8 mouse cellular contexts compared by ENCODE assay signal in genomic region chr19:42631541-42631961, GRCm38 (mm10). TPM values are rescaled to one million over a fixed set of nuclear protein-coding genes. Genes with fewer than 3 reads are reported as not detected.
A peak's percentile ranks its signal among the peaks of the same experiment; 100 is the strongest.
DNase-seq lines count a peak whose midpoint lies in the region; ATAC-seq and TF ChIP-seq lines count a peak whose summit lies in the region.

No protein-coding gene starts in this region.

- peak; percentile 52 for DNase-seq in stomach, postnatal 0 days (ENCODE audit: low spot score)
- no peak for DNase-seq in cerebellum, postnatal 14 days
- no peak for DNase-seq in adipocyte (ENCODE audit: low spot score)

- peaks cover 8% of the 10 kb centered on the region for H3K4me1 ChIP-seq in hindbrain, embryonic 15.5 days (replicated peaks)
- peaks cover 3% of the 10 kb centered on the region; the same call in 1 of the 2 replicates for H3K4me1 ChIP-seq in hindbrain, embryonic 12.5 days
- peaks cover 7% of the 10 kb centered on the region for H3K4me1 ChIP-seq in forebrain, embryonic 16.5 days (replicated peaks; ENCODE audit: control insufficient read depth, insufficient read depth, low read length)
- peaks cover 6% of the 10 kb centered on the region; the same call in 1 of the 2 replicates for H3K4me1 ChIP-seq in intestine, postnatal 0 days (replicated peaks; ENCODE audit: control insufficient read depth, insufficient read depth, low read length)
- peaks cover 7% of the 10 kb centered on the region for H3K4me1 ChIP-seq in lung, embryonic 16.5 days (replicated peaks; ENCODE audit: control insufficient read depth, insufficient read depth, low read length)
- H3K4me1 ChIP-seq in stomach, postnatal 0 days (replicated peaks; ENCODE audit: control insufficient read depth, insufficient read depth) = peaks cover 4% of the 10 kb centered on the region; the same call in 1 of the 2 replicates

- 20% methylated on average over 8 of the region's 8 CpGs for WGBS in hindbrain, embryonic 15.5 days
- WGBS in hindbrain, embryonic 12.5 days = 25% methylated on average over 8 of the region's 8 CpGs
- WGBS in forebrain, embryonic 16.5 days = 26% methylated on average over 8 of the region's 8 CpGs
- WGBS in intestine, postnatal 0 days = 9% methylated on average over 8 of the region's 8 CpGs
- 5% methylated on average over 8 of the region's 8 CpGs for WGBS in lung, embryonic 16.5 days
- 3% methylated on average over 8 of the region's 8 CpGs for WGBS in stomach, postnatal 0 days

- no peaks in the 10 kb centered on the region for H3K9me3 ChIP-seq in hindbrain, embryonic 15.5 days
- H3K9me3 ChIP-seq in hindbrain, embryonic 12.5 days (replicated peaks) = no peaks in the 10 kb centered on the region
- H3K9me3 ChIP-seq in forebrain, embryonic 16.5 days (ENCODE audit: control insufficient read depth, low read length) = no peaks in the 10 kb centered on the region
- H3K9me3 ChIP-seq in intestine, postnatal 0 days (ENCODE audit: control insufficient read depth) = no peaks in the 10 kb centered on the region
- H3K9me3 ChIP-seq in lung, embryonic 16.5 days (ENCODE audit: control insufficient read depth, low read length) = no peaks in the 10 kb centered on the region
- H3K9me3 ChIP-seq in stomach, postnatal 0 days (ENCODE audit: control insufficient read depth, low read length) = no peaks in the 10 kb centered on the region

- no peak overlapping the region for H3K9ac ChIP-seq in hindbrain, embryonic 15.5 days
- no peak overlapping the region for H3K9ac ChIP-seq in hindbrain, embryonic 12.5 days
- no peak overlapping the region for H3K9ac ChIP-seq in forebrain, embryonic 16.5 days (replicated peaks; ENCODE audit: low read depth, low read length)
- no peak overlapping the region for H3K9ac ChIP-seq in intestine, postnatal 0 days (ENCODE audit: low read depth, low read length)
- H3K9ac ChIP-seq in lung, embryonic 16.5 days (ENCODE audit: low read length) = peak overlapping the region; percentile 34; the same call in 1 of the 2 replicates
- H3K9ac ChIP-seq in stomach, postnatal 0 days (ENCODE audit: low read length) = no peak overlapping the region

- TF ChIP-seq EP300 in stomach, postnatal 0 days (optimal IDR thresholded peaks at IDR 0.05) = no peak

- no peaks in the 10 kb centered on the region for H3K27me3 ChIP-seq in hindbrain, embryonic 15.5 days
- 0 out of 2 replicates have a peak, but pooled peaks cover 3% of the 10 kb centered on the region for H3K27me3 ChIP-seq in hindbrain, embryonic 12.5 days
- H3K27me3 ChIP-seq in forebrain, embryonic 16.5 days (replicated peaks; ENCODE audit: control insufficient read depth, insufficient read depth, low read length) = no peaks in the 10 kb centered on the region
- no peaks in the 10 kb centered on the region for H3K27me3 ChIP-seq in intestine, postnatal 0 days (replicated peaks; ENCODE audit: control insufficient read depth, insufficient read depth, low read length)
- H3K27me3 ChIP-seq in lung, embryonic 16.5 days (ENCODE audit: control insufficient read depth, insufficient read depth, low read depth, low read length) = no peaks in the 10 kb centered on the region
- no peaks in the 10 kb centered on the region for H3K27me3 ChIP-seq in stomach, postnatal 0 days (ENCODE audit: control insufficient read depth, insufficient read depth, low read length)

- H3K4me2 ChIP-seq in hindbrain, embryonic 15.5 days = peak overlapping the region; percentile 23; the same call in 1 of the 2 replicates
- no peak overlapping the region; the same call in 1 of the 2 replicates for H3K4me2 ChIP-seq in hindbrain, embryonic 12.5 days (replicated peaks)
- peak overlapping the region; percentile 24 for H3K4me2 ChIP-seq in forebrain, embryonic 16.5 days (ENCODE audit: low read length)
- peak overlapping the region; percentile 32 for H3K4me2 ChIP-seq in intestine, postnatal 0 days (replicated peaks; ENCODE audit: low read depth)
- H3K4me2 ChIP-seq in lung, embryonic 16.5 days (ENCODE audit: low read depth, low read length) = peak overlapping the region; percentile 40
- peak overlapping the region; percentile 29 for H3K4me2 ChIP-seq in stomach, postnatal 0 days (replicated peaks; ENCODE audit: low read depth)

- H3K4me3 ChIP-seq in hindbrain, embryonic 15.5 days = no peak overlapping the region
- H3K4me3 ChIP-seq in hindbrain, embryonic 12.5 days = no peak overlapping the region
- H3K4me3 ChIP-seq in forebrain, embryonic 16.5 days (replicated peaks; ENCODE audit: low read length) = no peak overlapping the region
- no peak overlapping the region for H3K4me3 ChIP-seq in intestine, postnatal 0 days (ENCODE audit: low read depth, low read length)
- H3K4me3 ChIP-seq in lung, embryonic 16.5 days (ENCODE audit: low read length) = no peak overlapping the region
- 0 out of 2 replicates have a peak overlapping the region, but pooled peaks have one; percentile 10 for H3K4me3 ChIP-seq in stomach, postnatal 0 days (ENCODE audit: low read depth, low read length)

- H3K36me3 ChIP-seq in hindbrain, embryonic 15.5 days = no peaks in the 10 kb centered on the region
- no peaks in the 10 kb centered on the region for H3K36me3 ChIP-seq in hindbrain, embryonic 12.5 days
- H3K36me3 ChIP-seq in forebrain, embryonic 16.5 days (ENCODE audit: control insufficient read depth, insufficient read depth) = no peaks in the 10 kb centered on the region
- H3K36me3 ChIP-seq in intestine, postnatal 0 days (ENCODE audit: control insufficient read depth, insufficient read depth) = no peaks in the 10 kb centered on the region
- H3K36me3 ChIP-seq in lung, embryonic 16.5 days (ENCODE audit: control insufficient read depth, insufficient read depth, low read length) = no peaks in the 10 kb centered on the region
- no peaks in the 10 kb centered on the region for H3K36me3 ChIP-seq in stomach, postnatal 0 days (ENCODE audit: control insufficient read depth, insufficient read depth, low read length)

- no peak overlapping the region for H3K27ac ChIP-seq in hindbrain, embryonic 15.5 days (replicated peaks)
- no peak overlapping the region for H3K27ac ChIP-seq in hindbrain, embryonic 12.5 days
- no peak overlapping the region for H3K27ac ChIP-seq in forebrain, embryonic 16.5 days (ENCODE audit: low read length)
- no peak overlapping the region for H3K27ac ChIP-seq in intestine, postnatal 0 days (ENCODE audit: low read depth, low read length)
- H3K27ac ChIP-seq in lung, embryonic 16.5 days (ENCODE audit: low read length) = no peak overlapping the region
- H3K27ac ChIP-seq in stomach, postnatal 0 days (replicated peaks) = peak overlapping the region; percentile 24; the same call in 1 of the 2 replicates

- no peak for TF ChIP-seq CTCF in intestine, postnatal 0 days (IDR thresholded peaks at IDR 0.05; ENCODE audit: low read depth)
- TF ChIP-seq CTCF in stomach, postnatal 0 days (IDR thresholded peaks at IDR 0.05; ENCODE audit: low read depth) = no peak

- ATAC-seq in hindbrain, embryonic 15.5 days (ENCODE audit: low FRiP score, low read depth) = no peak
- ATAC-seq in hindbrain, embryonic 12.5 days (ENCODE audit: low FRiP score) = no peak
- ATAC-seq in forebrain, embryonic 16.5 days = no peak
- ATAC-seq in intestine, postnatal 0 days = no peak
- ATAC-seq in lung, embryonic 16.5 days (ENCODE audit: low read depth) = peak; percentile 74; the same call in 1 of the 2 replicates
- ATAC-seq in stomach, postnatal 0 days (ENCODE audit: low FRiP score, low TSS enrichment) = peak; percentile 85

RNA-seq across cellular contexts. Expression of gene Loxl4, which starts 18.9 kb away (rescaled TPM):
- polyA plus RNA-seq in hindbrain, embryonic 15.5 days (2015; fragmentation: Nextera tagmentation; extraction: Ambion mirVana) = 0.24 TPM in 1 of 2 replicates, not detected in the other
- 0.19 and 0.51 TPM in 2 replicates for polyA plus RNA-seq in hindbrain, embryonic 12.5 days (2016; fragmentation: Nextera tagmentation; extraction: Ambion mirVana)
- polyA plus RNA-seq in forebrain, embryonic 16.5 days (2015; fragmentation: Nextera tagmentation; extraction: Ambion mirVana) = 0.12 and 0.13 TPM in 2 replicates
- 0.78 and 0.99 TPM in 2 replicates for polyA plus RNA-seq in intestine, postnatal 0 days (2015; fragmentation: Nextera tagmentation; extraction: Ambion mirVana)
- polyA plus RNA-seq in lung, embryonic 16.5 days (2015; fragmentation: Nextera tagmentation; extraction: Ambion mirVana) = 0.67 and 0.94 TPM in 2 replicates
- polyA plus RNA-seq in stomach, postnatal 0 days (2015; fragmentation: Nextera tagmentation; extraction: Ambion mirVana) = 2.2 and 3.1 TPM in 2 replicates

Comparison
In these comparisons a context has a peak if more than half of its experiments do, and no peak if none do; other contexts are left out.
1. ATAC-seq: peak in lung, embryonic 16.5 days (single experiment) and stomach, postnatal 0 days (single experiment); none in hindbrain, embryonic 15.5 days (single experiment), hindbrain, embryonic 12.5 days (single experiment), forebrain, embryonic 16.5 days (single experiment) and intestine, postnatal 0 days (single experiment).